Mouse (Mus musculus): Measurements from ENCODE around the gene Gm2310.
"Not testable (repeated sequence)": the region's sequence is repeated elsewhere in the genome, so short reads cannot be mapped to it uniquely, and the experiment has no call there.

Gm2310 gene

GRCm38 (mm10) chr15:8519853-8520252, at the start of gene Gm2310:
Gene Gm2310 (minus strand): TSS chr15:8519953.
- DNase-seq (ENCODE audit: extremely low read depth, low read depth): not testable (repeated sequence)

GRCm38 (mm10) chr15:8568645-8569528, 49.1 kb upstream of the Gm2310 start:
- DNase-seq (ENCODE audit: extremely low read depth, low read depth): peak; percentile 30

DNA sequence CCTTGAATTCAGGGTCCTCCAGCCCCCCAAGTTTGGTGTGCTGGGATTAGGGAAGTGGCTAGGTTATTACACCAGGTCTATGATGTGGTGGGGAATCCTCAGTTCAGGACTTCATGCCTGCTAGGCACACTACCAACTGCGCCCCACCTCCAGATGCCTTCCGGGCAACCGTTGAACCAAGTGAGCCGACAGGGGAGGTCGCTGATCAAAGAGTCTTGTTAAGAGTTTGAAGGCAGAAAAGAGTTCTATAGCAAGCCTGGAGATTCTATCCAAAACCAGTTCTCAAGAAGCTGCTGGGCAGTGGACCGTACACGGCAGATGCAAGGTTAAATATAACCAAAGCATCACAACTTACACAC, 48.5 kb upstream of the Gm2310 start:
- DNase-seq (ENCODE audit: extremely low read depth, low read depth): no peak

- no peak for DNase-seq (ENCODE audit: extremely low read depth, low read depth)
Observed at GRCm38 (mm10) chr15:8565416-8565815, 45.7 kb upstream of the Gm2310 start.

DNA sequence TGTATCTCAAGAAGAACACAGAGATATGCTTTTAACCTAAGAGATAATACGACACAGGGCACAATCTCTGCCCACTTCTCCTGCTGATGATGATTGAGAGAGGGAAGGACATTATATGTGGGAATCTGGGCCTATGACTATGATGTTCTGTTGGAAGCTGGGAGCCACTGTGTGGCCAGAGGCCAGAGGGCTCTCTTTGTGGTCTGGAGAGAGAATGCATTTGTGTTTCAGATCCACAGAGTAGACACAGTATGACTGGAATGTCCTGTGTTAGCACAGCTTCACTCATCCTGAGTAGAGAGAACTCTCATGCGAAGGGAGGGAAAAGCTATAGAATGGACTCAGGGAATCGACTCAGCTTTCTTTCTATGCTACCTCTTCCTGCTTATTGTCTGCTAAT, 44.6 kb upstream of the Gm2310 start:
- no peak for DNase-seq (ENCODE audit: extremely low read depth, low read depth)

DNA sequence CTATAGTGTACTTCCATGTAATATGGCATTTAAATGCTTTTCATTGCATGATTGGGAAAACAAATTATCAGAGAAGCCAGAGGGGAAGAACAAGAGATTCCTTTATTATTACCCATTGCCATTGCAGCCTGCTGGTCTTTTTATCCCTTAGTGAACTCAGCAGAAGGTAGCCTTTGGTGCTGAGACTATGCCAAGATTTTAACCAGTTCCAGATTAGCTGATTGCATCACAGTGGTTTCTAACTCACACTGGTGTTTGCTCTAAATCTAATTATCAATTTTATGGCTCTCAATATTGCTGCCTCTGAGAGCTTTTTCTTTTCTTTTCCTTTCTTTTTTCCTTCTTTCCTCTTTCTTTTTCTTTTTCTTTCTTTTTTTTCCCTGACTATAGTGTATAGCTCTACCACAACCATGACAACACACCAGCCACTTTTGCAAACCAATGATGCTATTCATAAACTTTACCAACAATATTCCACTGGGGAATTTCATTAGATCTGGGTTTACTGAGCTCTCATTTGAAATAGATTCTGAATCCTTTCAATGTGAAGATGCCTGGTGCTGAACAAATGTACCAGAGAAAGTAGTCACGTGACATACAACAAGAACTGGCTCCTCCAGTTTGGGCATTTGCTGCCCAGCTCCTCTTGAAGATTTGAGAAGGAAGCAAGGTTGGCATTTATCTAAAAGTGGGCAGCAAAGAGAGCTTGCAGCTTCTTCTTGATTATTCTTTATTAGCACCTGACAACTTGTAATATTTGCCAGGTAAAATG, 43.9 kb upstream of the Gm2310 start:
- no peak for DNase-seq (ENCODE audit: extremely low read depth, low read depth)

GRCm38 (mm10) chr15:8562776-8563175, 43.0 kb upstream of the Gm2310 start:
- DNase-seq (ENCODE audit: extremely low read depth, low read depth): no peak

DNA sequence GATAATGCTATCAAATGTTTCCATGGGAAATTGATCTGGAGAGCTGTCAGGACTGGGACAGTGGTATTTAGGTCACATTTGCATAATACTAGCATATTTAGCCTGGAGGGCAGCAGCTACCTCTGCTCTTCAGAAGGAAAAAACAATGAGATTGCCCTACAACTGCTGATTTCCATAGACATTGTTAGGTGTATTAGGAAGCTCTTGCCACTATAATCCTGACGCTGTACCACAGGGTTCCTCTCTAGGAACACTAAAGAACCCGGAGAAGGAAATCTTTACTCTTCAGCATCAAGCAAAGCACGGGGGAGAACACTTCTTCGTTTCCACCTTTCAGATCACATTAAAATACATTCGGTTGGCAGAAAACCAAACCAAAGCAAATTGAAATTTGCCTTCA, 11.4 kb upstream of the Gm2310 start:
- DNase-seq (ENCODE audit: extremely low read depth, low read depth): no peak

DNA sequence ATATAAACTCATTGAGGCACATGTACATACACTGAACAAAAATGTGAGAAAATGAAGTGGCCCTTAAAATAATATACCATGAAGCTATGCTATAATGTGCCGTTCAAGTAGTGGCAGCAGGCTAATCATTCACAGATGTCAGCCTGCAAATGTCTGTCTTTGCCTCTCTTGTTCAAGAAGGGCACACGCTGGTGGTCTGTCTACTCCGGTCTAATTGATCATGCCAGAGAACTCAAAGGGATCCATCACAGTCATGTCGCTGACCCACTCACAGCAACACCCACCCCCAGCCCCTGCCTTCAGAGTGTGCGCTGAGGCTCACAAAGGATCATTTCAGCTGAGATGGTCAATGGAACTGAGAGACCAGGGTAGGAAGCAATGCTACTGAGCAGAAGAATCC, 6.8 kb downstream of the Gm2310 start:
- no peak for DNase-seq (ENCODE audit: extremely low read depth, low read depth)

DNA sequence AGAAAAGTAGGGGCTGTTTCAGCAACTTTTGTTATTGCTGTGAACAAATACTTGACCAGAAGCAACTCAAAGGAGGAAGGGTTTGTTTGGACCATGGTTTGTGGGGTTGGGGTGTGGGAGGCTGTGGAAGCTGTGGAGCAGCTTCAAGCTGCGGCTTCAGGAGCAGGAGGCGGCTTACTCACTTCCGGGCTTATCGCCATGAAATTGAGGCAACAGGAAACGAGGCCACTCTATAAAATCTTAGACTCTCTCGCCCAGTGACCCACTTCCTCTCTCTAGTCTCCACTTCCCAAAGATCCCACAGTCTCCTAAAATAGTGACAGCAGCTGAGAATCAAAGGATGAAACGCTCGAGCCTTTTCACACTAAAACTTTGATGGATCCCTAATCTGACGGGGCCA, 7.9 kb downstream of the Gm2310 start:
- peak; percentile 43 for DNase-seq (ENCODE audit: extremely low read depth, low read depth)

- DNase-seq (ENCODE audit: extremely low read depth, low read depth): no peak
Observed at GRCm38 (mm10) chr15:8502431-8502830, 17.3 kb downstream of the Gm2310 start.

DNA sequence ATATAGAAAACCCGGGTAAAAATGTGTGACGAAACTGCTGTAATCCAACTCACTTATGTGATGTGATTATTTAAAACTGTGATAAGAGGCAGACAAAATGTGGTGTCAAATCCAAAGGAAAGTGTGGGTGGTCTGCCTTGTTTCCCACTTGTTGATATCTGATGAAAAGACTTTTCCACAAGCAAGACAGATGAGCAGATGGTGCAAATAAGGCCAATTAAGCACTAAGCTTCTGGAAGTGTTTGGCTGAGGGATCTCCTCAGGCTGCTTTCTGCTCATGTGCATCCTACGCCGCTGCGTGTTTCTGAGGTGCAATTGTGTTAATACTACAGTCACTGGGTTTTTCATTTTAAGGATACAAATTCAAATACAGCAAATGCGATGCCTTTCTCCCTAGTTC, 34.5 kb downstream of the Gm2310 start:
- no peak for DNase-seq (ENCODE audit: extremely low read depth, low read depth)

GRCm38 (mm10) chr15:8469006-8469575, 50.7 kb downstream of the Gm2310 start:
- DNase-seq (ENCODE audit: extremely low read depth, low read depth): no peak
